Mouse (Mus musculus): ENCODE measurements around the gene 4930519P11Rik. TPM values are rescaled to one million over a fixed set of nuclear protein-coding genes. Genes with fewer than 3 reads are reported as not detected.

4930519P11Rik gene
- polyA plus RNA-seq, 1 experiment from 2014 or later = not detected

DNA sequence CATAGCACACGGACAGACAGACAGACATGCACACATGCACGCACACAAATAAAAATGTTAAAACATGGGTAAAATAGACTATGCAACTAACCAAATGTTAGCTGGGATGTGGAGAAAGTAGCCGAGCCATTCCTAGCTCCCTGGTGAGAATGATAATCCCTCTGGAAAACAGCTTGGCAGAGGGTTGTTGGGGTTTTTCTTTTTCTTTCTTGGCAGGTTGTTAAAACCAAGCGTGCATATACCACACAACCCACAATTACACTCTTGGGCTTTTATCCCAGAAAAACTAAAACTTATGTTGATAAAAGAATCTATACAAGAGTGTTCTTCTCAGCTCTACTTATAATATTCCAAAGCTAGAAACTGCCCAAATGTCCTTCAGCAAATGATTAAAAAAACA lies 24.2 kb downstream of the 4930519P11Rik start:
- 87% methylated on average over 4 of the region's 4 CpGs for WGBS
- H3K4me2 ChIP-seq (replicated peaks; ENCODE audit: low read depth, low read length) = no peak overlapping the region
- H3K9ac ChIP-seq (replicated peaks; ENCODE audit: low read length) = no peak overlapping the region
- no peaks in the 10 kb centered on the region for H3K27me3 ChIP-seq (ENCODE audit: insufficient read depth, low read length)
- peaks cover 5% of the 10 kb centered on the region; the same call in 1 of the 2 replicates for H3K4me1 ChIP-seq (ENCODE audit: insufficient read depth, low read length)
- H3K4me3 ChIP-seq (ENCODE audit: low read length) = no peak overlapping the region
- no peak for ATAC-seq (ENCODE audit: low FRiP score, low TSS enrichment)
- H3K9me3 ChIP-seq (ENCODE audit: low read length) = no peaks in the 10 kb centered on the region
- H3K36me3 ChIP-seq (ENCODE audit: insufficient read depth, low read length) = peaks cover 19% of the 10 kb centered on the region
- H3K27ac ChIP-seq (ENCODE audit: low read length) = no peak overlapping the region

DNA sequence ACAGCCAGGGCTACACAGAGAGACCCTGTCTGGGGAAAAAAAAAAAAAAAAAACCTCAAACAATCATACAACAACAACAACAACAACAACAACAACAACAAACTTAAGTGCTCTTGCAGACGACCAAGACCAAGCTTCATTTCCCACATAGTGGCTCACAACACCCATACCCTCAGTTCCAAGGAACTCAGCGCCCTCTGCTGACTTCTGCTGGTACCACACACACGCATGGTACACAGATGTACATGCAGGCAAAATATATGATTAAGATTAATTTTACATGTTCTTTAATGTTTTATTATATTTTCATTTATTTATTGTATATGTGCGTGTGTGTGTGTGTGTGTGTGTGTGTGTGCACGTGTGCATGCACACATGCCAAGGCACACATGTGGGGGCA lies 26.8 kb downstream of the 4930519P11Rik start:
- H3K36me3 ChIP-seq (ENCODE audit: insufficient read depth, low read length) = peaks cover 13% of the 10 kb centered on the region
- H3K4me2 ChIP-seq (replicated peaks; ENCODE audit: low read depth, low read length) = no peak overlapping the region
- peaks cover 7% of the 10 kb centered on the region; the same call in 1 of the 2 replicates for H3K4me1 ChIP-seq (ENCODE audit: insufficient read depth, low read length)
- 74% methylated on average over 5 of the region's 5 CpGs for WGBS
- H3K4me3 ChIP-seq (ENCODE audit: low read length) = no peak overlapping the region
- H3K27me3 ChIP-seq (ENCODE audit: insufficient read depth, low read length) = no peaks in the 10 kb centered on the region
- no peaks in the 10 kb centered on the region for H3K9me3 ChIP-seq (ENCODE audit: low read length)
- no peak overlapping the region for H3K9ac ChIP-seq (replicated peaks; ENCODE audit: low read length)
- ATAC-seq (ENCODE audit: low FRiP score, low TSS enrichment) = no peak
- H3K27ac ChIP-seq (ENCODE audit: low read length) = no peak overlapping the region

DNA sequence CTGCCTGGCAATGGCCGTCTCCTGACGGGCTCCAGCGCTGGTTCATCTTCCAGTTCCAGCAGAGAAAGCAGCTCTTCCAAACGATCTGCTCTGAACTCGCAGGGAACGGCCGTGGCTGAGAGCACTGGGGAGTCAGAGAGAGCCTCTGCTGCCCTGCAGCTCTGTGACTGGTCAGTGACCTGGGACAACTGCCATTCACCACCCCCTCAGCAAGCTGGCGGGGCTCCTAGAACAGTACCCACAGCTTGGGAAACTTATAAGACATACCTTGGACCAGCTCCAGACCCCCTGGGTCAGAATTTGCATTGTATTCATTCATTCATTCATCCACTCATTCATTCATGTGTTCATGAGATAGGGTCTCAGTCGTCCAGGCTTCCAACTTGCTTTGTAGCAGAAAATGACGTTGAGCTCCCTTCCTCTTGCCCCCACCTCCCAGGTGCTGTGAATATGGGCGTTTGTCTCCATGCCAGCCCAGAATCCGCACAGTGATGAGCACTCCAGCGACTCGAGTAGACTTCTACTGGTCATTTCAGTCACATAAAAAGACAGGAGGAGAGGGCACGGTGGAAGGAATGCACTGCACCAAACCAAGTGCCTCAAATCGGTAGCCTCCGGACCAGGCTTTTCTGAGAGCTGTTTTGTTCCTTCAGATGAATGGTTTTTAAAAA lies 28.2 kb downstream of the 4930519P11Rik start:
- no peaks in the 10 kb centered on the region for H3K27me3 ChIP-seq (ENCODE audit: insufficient read depth, low read length)
- H3K9me3 ChIP-seq (ENCODE audit: low read length) = no peaks in the 10 kb centered on the region
- H3K4me3 ChIP-seq (ENCODE audit: low read length) = no peak overlapping the region
- no peak for ATAC-seq (ENCODE audit: low FRiP score, low TSS enrichment)
- no peak overlapping the region for H3K4me2 ChIP-seq (replicated peaks; ENCODE audit: low read depth, low read length)
- no peak overlapping the region for H3K27ac ChIP-seq (ENCODE audit: low read length)
- 63% methylated on average over 17 of the region's 17 CpGs for WGBS
- peaks cover 13% of the 10 kb centered on the region for H3K36me3 ChIP-seq (ENCODE audit: insufficient read depth, low read length)
- no peak overlapping the region for H3K9ac ChIP-seq (replicated peaks; ENCODE audit: low read length)
- H3K4me1 ChIP-seq (ENCODE audit: insufficient read depth, low read length) = peaks cover 7% of the 10 kb centered on the region; the same call in 1 of the 2 replicates

DNA sequence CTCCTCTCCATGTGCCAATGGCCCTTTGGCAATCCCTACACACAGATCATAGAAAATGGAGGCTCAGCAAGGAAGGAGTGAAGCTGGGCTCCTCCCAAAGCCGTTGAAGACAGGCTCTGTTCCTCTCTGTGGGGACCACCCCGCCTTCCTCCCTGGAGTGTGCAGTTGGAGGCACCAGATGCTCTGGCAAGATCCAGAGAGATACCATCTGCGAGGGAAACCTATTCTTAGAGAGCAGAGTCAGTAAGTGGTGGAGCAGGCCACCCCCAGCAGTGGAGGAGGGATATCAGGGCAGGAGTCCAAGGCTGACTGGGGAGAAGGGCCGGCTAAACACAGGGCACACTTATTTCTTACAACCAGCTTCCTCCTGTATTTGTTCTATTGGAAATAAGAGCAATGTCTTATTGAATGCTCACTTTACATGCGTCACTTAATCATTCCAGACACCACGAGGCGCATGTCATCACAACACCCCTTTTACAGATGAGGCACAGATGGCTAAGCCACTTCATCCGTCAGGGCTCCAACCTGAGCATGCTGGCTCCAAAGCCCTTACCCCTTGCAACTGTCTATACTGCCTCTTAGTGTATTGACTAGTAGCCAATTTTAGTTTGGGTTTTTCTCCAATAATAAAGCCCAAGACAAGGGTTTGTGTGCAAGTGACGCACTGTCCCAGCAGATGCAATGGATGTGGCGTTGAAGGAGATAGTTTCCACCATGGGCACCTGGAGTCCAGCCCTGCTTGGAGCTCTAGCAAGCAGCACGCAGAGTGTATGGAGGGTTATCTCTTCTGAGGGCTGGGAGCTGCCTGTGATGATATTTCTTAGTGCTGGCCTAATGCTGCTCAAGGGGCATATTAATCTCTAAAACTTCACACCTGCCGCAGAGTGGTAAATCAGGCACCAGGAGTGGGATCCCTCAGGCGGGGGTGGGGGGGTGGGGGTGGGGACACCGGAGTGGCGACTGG lies 29.0 kb downstream of the 4930519P11Rik start:
- peaks cover 13% of the 10 kb centered on the region for H3K36me3 ChIP-seq (ENCODE audit: insufficient read depth, low read length)
- no peaks in the 10 kb centered on the region for H3K9me3 ChIP-seq (ENCODE audit: low read length)
- no peaks in the 10 kb centered on the region for H3K27me3 ChIP-seq (ENCODE audit: insufficient read depth, low read length)
- H3K4me3 ChIP-seq (ENCODE audit: low read length) = no peak overlapping the region
- ATAC-seq (ENCODE audit: low FRiP score, low TSS enrichment) = no peak
- peaks cover 7% of the 10 kb centered on the region; the same call in 1 of the 2 replicates for H3K4me1 ChIP-seq (ENCODE audit: insufficient read depth, low read length)
- no peak overlapping the region for H3K27ac ChIP-seq (ENCODE audit: low read length)
- H3K4me2 ChIP-seq (replicated peaks; ENCODE audit: low read depth, low read length) = no peak overlapping the region
- 68% methylated on average over 15 of the region's 15 CpGs for WGBS
- no peak overlapping the region for H3K9ac ChIP-seq (replicated peaks; ENCODE audit: low read length)

DNA sequence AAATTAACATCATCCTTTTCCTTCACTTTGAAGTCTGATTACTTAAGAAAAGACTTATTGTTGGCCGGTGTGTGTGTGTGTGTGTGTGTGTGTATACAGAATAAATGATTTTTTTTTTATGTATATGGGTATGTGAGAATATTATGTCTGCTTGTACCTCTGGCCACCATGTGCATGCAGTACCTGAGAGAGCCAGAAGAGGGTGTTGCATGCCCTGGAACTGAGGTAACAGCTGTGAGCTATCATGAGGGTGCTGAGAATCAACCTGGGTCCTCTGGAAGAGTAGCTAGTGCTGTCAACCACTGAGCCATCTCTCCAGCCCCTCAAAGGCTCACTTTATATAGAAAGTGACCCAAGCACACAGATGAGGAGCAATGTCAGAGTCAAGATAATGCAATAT lies 31.8 kb downstream of the 4930519P11Rik start:
- Histone ChIP-seq H3K9ac (replicated peaks; ENCODE audit: low read length) (no peak overlapping the region), H3K4me2 (replicated peaks; ENCODE audit: low read depth, low read length) (no peak overlapping the region), H3K36me3 (ENCODE audit: insufficient read depth, low read length) (peaks cover 1% of the 10 kb centered on the region), H3K4me3 (ENCODE audit: low read length) (no peak overlapping the region), H3K4me1 (ENCODE audit: insufficient read depth, low read length) (peaks cover 13% of the 10 kb centered on the region), H3K27me3 (ENCODE audit: insufficient read depth, low read length) (no peaks in the 10 kb centered on the region), H3K27ac (ENCODE audit: low read length) (no peak overlapping the region), H3K9me3 (ENCODE audit: low read length) (no peaks in the 10 kb centered on the region)
- ATAC-seq (ENCODE audit: low FRiP score, low TSS enrichment) = no peak
- 100% methylated on average over 1 of the region's 1 CpGs for WGBS

DNA sequence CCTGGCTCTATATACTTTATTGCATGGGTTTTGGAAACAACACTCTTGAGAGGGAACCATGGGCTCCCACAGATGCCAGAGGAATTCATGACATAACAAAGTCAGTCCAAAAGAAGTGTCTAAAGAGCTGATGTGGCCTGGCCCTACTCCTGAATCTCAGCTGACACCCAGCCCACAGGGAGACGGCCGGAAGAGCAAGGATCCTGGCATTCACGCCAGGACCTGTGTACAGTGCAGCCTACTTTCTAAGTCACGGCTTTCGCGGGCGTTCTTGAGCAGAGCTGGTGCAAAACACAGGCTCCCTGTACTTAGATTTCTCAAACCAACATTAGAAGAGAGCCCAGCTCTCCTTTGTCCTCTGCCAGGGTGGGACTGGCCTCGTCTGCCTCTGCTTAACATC lies 32.7 kb downstream of the 4930519P11Rik start:
- H3K27me3 ChIP-seq (ENCODE audit: insufficient read depth, low read length) = no peaks in the 10 kb centered on the region
- no peaks in the 10 kb centered on the region for H3K9me3 ChIP-seq (ENCODE audit: low read length)
- no peaks in the 10 kb centered on the region for H3K36me3 ChIP-seq (ENCODE audit: insufficient read depth, low read length)
- H3K4me2 ChIP-seq (replicated peaks; ENCODE audit: low read depth, low read length) = no peak overlapping the region
- no peak overlapping the region for H3K9ac ChIP-seq (replicated peaks; ENCODE audit: low read length)
- H3K27ac ChIP-seq (ENCODE audit: low read length) = no peak overlapping the region
- peaks cover 13% of the 10 kb centered on the region for H3K4me1 ChIP-seq (ENCODE audit: insufficient read depth, low read length)
- WGBS = 75% methylated on average over 8 of the region's 8 CpGs
- no peak for ATAC-seq (ENCODE audit: low FRiP score, low TSS enrichment)
- no peak overlapping the region for H3K4me3 ChIP-seq (ENCODE audit: low read length)

DNA sequence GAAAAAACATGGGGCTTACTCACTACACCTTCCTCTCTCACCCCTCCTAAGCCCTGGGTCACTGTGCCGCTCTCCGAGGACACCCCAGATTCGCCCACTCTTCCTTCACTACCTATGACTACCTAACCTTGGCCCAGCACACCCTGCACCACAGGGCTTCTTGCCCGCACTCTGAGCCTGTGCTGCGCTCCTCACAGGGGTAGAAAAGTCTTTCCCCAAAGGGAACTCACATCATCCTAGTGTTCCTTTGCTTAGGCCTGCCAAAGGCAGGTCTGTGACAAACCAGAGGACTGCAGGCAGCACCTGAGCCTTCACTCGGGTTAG lies 35.5 kb downstream of the 4930519P11Rik start:
- Histone ChIP-seq H3K27me3 (ENCODE audit: insufficient read depth, low read length) (no peaks in the 10 kb centered on the region), H3K4me3 (ENCODE audit: low read length) (no peak overlapping the region), H3K4me1 (ENCODE audit: insufficient read depth, low read length) (peaks cover 5% of the 10 kb centered on the region; the same call in 1 of the 2 replicates), H3K4me2 (replicated peaks; ENCODE audit: low read depth, low read length) (no peak overlapping the region), H3K36me3 (ENCODE audit: insufficient read depth, low read length) (no peaks in the 10 kb centered on the region), H3K27ac (ENCODE audit: low read length) (no peak overlapping the region), H3K9me3 (ENCODE audit: low read length) (no peaks in the 10 kb centered on the region), H3K9ac (replicated peaks; ENCODE audit: low read length) (no peak overlapping the region)
- no peak for ATAC-seq (ENCODE audit: low FRiP score, low TSS enrichment)
- 88% methylated on average over 6 of the region's 6 CpGs for WGBS

DNA sequence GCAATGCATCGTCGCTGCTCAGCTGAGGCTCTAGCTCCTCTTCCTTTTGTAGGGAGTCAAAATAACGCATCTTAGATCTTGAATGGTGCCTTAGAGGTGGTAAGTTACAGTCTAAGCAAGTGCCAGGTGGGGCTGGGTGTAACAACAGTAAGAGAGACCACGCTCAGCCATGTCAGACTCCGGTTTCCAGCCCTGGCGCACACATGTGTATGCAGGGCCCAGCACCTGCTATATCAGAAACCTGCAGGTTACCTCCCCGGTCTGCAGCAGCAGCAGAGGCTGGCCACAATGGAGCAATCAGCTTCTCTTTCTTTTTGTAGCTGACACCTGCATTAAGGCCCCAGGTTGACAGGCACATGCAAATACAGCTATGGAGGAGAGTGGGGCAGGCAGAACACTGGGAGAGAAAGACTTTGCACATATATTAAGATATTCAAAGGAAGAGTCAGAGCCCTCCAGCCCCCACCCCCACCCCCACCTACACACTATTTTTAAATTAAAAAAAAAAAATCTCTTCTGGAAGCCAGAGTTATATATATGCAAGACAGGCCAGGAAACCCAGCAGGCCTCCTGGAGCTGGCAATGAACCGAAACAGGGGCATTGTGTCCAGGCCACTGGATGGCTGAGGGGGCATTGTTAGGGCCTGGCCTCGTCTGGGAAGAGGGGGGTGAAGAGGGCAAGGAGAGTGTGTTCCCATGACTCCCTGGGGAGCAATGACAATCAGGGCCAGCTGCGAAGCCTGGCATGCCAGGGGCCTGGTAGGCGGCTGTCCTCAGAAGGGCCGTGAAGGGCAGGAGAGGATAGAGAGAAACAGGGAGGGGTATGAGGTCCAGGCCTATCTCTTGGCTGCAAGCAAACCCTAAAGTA lies 36.1 kb downstream of the 4930519P11Rik start:
- WGBS = 54% methylated on average over 12 of the region's 12 CpGs
- no peaks in the 10 kb centered on the region for H3K27me3 ChIP-seq (ENCODE audit: insufficient read depth, low read length)
- H3K4me1 ChIP-seq (ENCODE audit: insufficient read depth, low read length) = peaks cover 5% of the 10 kb centered on the region; the same call in 1 of the 2 replicates
- no peak overlapping the region for H3K4me2 ChIP-seq (replicated peaks; ENCODE audit: low read depth, low read length)
- no peak overlapping the region for H3K27ac ChIP-seq (ENCODE audit: low read length)
- H3K36me3 ChIP-seq (ENCODE audit: insufficient read depth, low read length) = no peaks in the 10 kb centered on the region
- no peak overlapping the region for H3K9ac ChIP-seq (replicated peaks; ENCODE audit: low read length)
- no peaks in the 10 kb centered on the region for H3K9me3 ChIP-seq (ENCODE audit: low read length)
- no peak overlapping the region for H3K4me3 ChIP-seq (ENCODE audit: low read length)
- ATAC-seq (ENCODE audit: low FRiP score, low TSS enrichment) = no peak; the same call in 1 of the 2 replicates

DNA sequence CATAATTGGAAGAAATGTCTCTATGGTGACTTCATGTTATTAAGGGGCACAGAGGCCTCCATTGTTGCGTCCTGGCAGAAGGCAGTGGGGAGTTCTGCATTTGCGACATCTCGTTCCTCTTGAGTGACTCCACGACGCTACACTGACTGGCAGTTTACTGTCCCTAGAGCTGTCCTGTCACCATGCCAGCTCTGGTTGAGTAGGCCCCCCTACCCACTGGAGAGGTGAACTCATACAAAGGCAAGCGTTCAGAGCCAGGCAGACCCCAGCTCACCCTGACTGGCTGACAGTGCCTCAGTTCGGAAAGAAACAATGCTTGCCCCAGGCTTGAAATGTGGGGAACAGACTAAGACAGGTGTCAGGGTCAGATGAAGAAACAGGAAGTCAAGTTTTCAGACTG lies 39.0 kb downstream of the 4930519P11Rik start:
- 57% methylated on average over 7 of the region's 7 CpGs for WGBS
- no peak overlapping the region for H3K27ac ChIP-seq (ENCODE audit: low read length)
- H3K4me1 ChIP-seq (ENCODE audit: insufficient read depth, low read length) = peaks cover 16% of the 10 kb centered on the region
- H3K27me3 ChIP-seq (ENCODE audit: insufficient read depth, low read length) = no peaks in the 10 kb centered on the region
- no peak overlapping the region for H3K9ac ChIP-seq (replicated peaks; ENCODE audit: low read length)
- H3K9me3 ChIP-seq (ENCODE audit: low read length) = no peaks in the 10 kb centered on the region
- H3K4me2 ChIP-seq (replicated peaks; ENCODE audit: low read depth, low read length) = no peak overlapping the region
- ATAC-seq (ENCODE audit: low FRiP score, low TSS enrichment) = no peak
- H3K36me3 ChIP-seq (ENCODE audit: insufficient read depth, low read length) = no peaks in the 10 kb centered on the region
- H3K4me3 ChIP-seq (ENCODE audit: low read length) = no peak overlapping the region
